Mouse (Mus musculus): ENCODE data around the gene BC107364.
"Not testable (repeated sequence)": the region's sequence is repeated elsewhere in the genome, so short reads cannot be mapped to it uniquely, and the experiment has no call there.

DNA sequence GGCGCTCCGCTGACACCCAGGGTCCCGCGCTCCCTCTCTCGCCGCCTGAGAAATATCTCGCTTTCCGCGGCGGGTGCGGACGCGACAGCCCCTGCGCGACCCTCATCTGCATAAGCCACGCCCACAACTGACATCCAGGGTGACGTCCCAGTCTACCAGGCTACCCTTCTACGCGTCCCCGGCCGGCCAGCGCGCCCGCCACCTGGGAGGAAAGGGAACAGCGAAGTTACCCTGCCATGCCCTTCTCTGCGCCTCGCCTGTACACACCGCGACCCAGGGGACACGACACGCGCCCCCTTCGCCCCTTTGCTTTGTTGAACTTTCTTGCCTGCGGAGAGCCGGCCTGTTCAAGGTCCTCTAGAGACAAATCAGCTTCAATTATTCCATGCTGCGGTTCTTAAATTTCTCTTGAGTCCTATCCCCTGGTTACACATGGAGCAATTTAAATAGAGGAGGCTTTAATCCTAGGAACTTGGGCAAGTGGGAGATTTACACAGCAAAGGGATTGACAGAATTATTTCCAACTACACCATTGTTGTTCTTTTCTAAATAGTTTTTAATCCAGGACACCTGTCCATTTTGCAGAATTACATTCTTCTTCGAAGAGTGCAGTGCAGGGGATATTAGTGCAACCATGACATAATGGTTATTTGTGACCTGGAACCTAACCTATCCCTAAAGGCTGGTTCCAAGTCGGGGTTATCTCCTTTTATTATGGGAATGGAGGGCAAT lies 34.9 kb upstream of the BC107364 start:
- TF ChIP-seq CTCF (IDR thresholded peaks at IDR 0.05; ENCODE audit: borderline replicate concordance, control insufficient read depth, extremely low read depth, insufficient read depth, low read length, poor library complexity); POLR2A (IDR thresholded peaks at IDR 0.05; ENCODE audit: control insufficient read depth, extremely low read depth, insufficient read depth, low read length, poor library complexity): not testable (repeated sequence)

Measured in thymus, adult 2 months (tissue).